Mouse (Mus musculus) kidney, postnatal 0 days (tissue): ENCODE results near the gene Hoxa11. TPM values are rescaled to one million over a fixed set of nuclear protein-coding genes. Genes with fewer than 3 reads are reported as not detected.
A peak's percentile ranks its signal among the peaks of the same experiment; 100 is the strongest.

Source experiments
- ATAC-seq: fragments of 200-750 bp; cut with Nextera tagmentation; replicated peaks from 2 replicates; pipeline ENCODE4 v1.8.0; 2017; ENCODE audit warnings: low read depth, moderate number of reproducible peaks, moderate TSS enrichment, moderate library complexity; ENCODE audit not compliant: low FRiP score
- DNase-seq: peaks from one replicate; pipeline ENCODE4 v3.0.0-alpha.2; 2016; ENCODE audit warnings: low spot score
- H3K27ac ChIP-seq: fragments of 300-500 bp; sonication (generic); 2 replicates; pipeline ENCODE4 v1.5.1; 2014; ENCODE audit warnings: mild to moderate bottlenecking
- H3K27me3 ChIP-seq: fragments of 300-500 bp; sonication (generic); 2 replicates; pipeline ENCODE4 v1.6.1; 2014; ENCODE audit warnings: low read length, mixed read lengths; ENCODE audit not compliant: insufficient read depth
- H3K36me3 ChIP-seq: fragments of 300-500 bp; sonication (generic); 2 replicates; pipeline ENCODE4 v1.6.1; 2014; ENCODE audit warnings: low read length, mixed read lengths; ENCODE audit not compliant: insufficient read depth
- H3K4me1 ChIP-seq: fragments of 300-500 bp; sonication (generic); replicated peaks from 2 replicates; pipeline ENCODE4 v1.6.1; 2014; ENCODE audit warnings: antibody characterized with exemption, low read length, mixed read lengths; ENCODE audit not compliant: insufficient read depth
- H3K4me2 ChIP-seq: fragments of 300-500 bp; sonication (generic); 2 replicates; pipeline ENCODE4 v1.6.1; 2014; ENCODE audit warnings: mild to moderate bottlenecking, low read length, moderate library complexity, mixed read lengths
- H3K4me3 ChIP-seq: fragments of 300-500 bp; sonication (generic); replicated peaks from 2 replicates; pipeline ENCODE4 v1.5.1; 2014; ENCODE audit warnings: low read depth, low read length
- H3K9ac ChIP-seq: fragments of 300-500 bp; sonication (generic); 2 replicates; pipeline ENCODE4 v1.6.1; 2014; ENCODE audit warnings: low read depth, low read length
- H3K9me3 ChIP-seq: fragments of 300-500 bp; sonication (generic); replicated peaks from 2 replicates; pipeline ENCODE4 v1.6.1; 2016; ENCODE audit warnings: low read length, inconsistent platforms, mixed read lengths
- CTCF ChIP-seq: IDR thresholded peaks from 2 replicates; pipeline ENCODE4 v1.5.1; 2016; ENCODE audit warnings: antibody characterized with exemption, low read depth, mild to moderate bottlenecking, moderate library complexity
- WGBS: fragments of 180-500 bp; shearing (Covaris S2); extraction: QIAGEN DNeasy Blood & Tissue Kit; methylation state at CpG from one replicate; pipeline ENCODE4 v1.1.7; 2014; 5-methylcytosine and 5-hydroxymethylcytosine counted together
- polyA plus RNA-seq: library from polyadenylated mRNA; unstranded; fragments of >200 nt; fragmentation: Nextera tagmentation; extraction: Ambion mirVana; gene quantifications from 2 replicates; pipeline ENCODE4 v1.2.1, GENCODE M21; 2015

The Hoxa11 gene
- polyA plus RNA-seq, 1 experiment from 2014 or later: 27.7 TPM

DNA sequence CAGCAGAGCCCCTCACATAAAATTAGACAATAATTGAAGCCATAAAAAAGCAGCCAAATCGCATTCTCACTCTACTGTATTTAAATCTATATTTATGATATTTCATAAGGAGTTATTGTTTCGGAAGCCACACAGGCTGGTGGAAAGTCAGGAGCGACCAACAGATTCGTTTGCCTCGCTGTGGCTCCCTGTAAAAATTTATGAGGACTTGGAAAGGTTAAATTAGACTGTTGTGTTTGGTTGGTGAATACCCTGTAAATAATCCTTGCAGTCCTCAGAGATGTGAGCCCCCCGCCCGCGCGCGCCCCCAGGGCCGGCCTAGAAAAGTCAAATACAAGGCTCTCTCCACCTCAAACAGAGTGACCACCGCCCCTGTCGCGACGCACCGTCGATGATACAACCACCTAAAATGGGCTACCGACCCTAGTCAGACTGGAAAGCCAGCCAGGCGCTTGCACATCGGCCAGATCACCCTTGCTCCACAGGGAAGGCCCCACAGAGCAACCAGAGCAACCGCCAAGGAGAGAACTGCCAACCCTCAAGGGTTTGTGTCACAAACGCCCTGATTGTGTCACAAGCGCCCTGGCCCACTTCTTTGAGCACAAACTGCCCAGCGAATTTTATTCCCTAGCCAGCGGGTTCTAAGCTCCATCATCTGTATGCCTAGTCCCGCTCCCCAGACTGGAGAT, 18.9 kb downstream of the Hoxa11 start:
- Histone ChIP-seq H3K27me3 (no peaks in the 10 kb centered on the region), H3K9me3 (no peaks in the 10 kb centered on the region), H3K4me2 (peak overlapping the region; percentile 89), H3K36me3 (peaks cover 6% of the 10 kb centered on the region; the same call in 1 of the 2 replicates), H3K27ac (peak overlapping the region; percentile 95), H3K4me3 (peak overlapping the region; percentile 85), H3K9ac (peak overlapping the region; percentile 97), H3K4me1 (peaks cover 8% of the 10 kb centered on the region; the same call in 1 of the 2 replicates)
- peak; percentile 91 for DNase-seq
- 4% methylated on average over 26 of the region's 26 CpGs for WGBS
- 0 out of 2 replicates have a peak, but pooled peaks have one; percentile 1 for ATAC-seq
- TF ChIP-seq CTCF: no peak

DNA sequence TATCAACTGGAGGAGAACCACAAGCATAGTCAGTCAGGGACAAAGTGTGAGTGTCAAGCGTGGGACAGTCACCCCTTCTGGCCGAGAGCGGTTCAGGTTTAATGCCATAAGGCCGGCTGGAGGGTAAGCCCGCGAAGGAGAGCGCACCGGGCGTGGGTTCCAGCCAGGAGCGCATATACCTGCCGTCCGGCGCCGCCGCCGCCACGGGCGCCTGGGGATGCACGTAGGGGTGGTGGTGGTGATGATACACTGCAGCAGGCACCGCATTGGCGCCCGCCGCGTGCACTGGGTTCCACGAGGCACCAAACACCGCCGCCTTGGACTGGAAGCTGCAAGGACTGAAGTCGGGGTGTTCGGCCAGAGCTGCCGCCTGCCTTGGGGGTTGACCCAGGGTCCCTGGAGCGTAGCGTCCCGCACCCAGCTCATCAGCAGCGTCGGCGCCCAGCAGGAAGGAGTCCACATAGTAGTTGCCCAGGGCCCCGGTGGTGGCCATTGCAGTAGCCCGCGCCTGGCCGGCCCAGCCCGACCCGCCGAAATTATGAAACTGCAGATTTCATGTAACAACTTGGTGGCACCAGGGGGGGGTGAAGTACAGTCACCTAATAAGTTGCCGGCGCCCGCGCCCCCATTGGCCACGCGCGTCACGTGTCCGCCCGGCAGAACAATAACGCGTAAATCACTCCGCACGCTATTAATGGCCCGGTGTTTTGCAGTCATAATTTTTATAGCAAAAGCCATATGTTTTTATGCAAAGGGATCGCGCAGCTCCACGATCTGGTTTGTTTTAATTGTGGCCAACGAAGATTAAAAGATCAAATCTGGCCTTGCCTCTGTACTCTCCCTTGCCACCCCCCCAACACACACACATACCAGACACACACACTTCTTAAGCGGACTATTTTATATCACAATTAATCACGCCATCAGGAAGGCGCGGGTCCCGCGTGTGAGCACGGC, 19.7 kb downstream of the Hoxa11 start:
- H3K4me3 ChIP-seq: peak overlapping the region; percentile 85
- peak; percentile 31 for ATAC-seq
- H3K9me3 ChIP-seq: no peaks in the 10 kb centered on the region
- peak; percentile 97 for DNase-seq
- no peaks in the 10 kb centered on the region for H3K27me3 ChIP-seq
- no peak; the same call in 1 of the 2 replicates for TF ChIP-seq CTCF
- peak overlapping the region; percentile 95 for H3K27ac ChIP-seq
- WGBS: under 1% methylated on average over 69 of the region's 69 CpGs
- H3K9ac ChIP-seq: peak overlapping the region; percentile 97
- H3K4me2 ChIP-seq: peak overlapping the region; percentile 89
- peaks cover 8% of the 10 kb centered on the region; the same call in 1 of the 2 replicates for H3K4me1 ChIP-seq
- peaks cover 6% of the 10 kb centered on the region; the same call in 1 of the 2 replicates for H3K36me3 ChIP-seq

GRCm38 (mm10) chr6:52224895-52225611, 20.6 kb downstream of the Hoxa11 start:
- Histone ChIP-seq H3K4me3 (peak overlapping the region; percentile 85), H3K9ac (peak overlapping the region; percentile 97), H3K27me3 (no peaks in the 10 kb centered on the region), H3K27ac (peak overlapping the region; percentile 95), H3K9me3 (no peaks in the 10 kb centered on the region), H3K4me2 (peak overlapping the region; percentile 89), H3K36me3 (peaks cover 6% of the 10 kb centered on the region; the same call in 1 of the 2 replicates), H3K4me1 (peaks cover 12% of the 10 kb centered on the region)
- no peak for TF ChIP-seq CTCF
- WGBS: under 1% methylated on average over 36 of the region's 36 CpGs
- ATAC-seq (no peak), DNase-seq (no peak)

- peak overlapping the region; percentile 89 for H3K4me2 ChIP-seq
- 0 out of 2 replicates have a peak, but pooled peaks cover 6% of the 10 kb centered on the region for H3K36me3 ChIP-seq
- WGBS: under 1% methylated on average over 23 of the region's 24 CpGs
- no peak for DNase-seq
- no peaks in the 10 kb centered on the region for H3K9me3 ChIP-seq
- no peak for TF ChIP-seq CTCF
- peak overlapping the region; percentile 97 for H3K9ac ChIP-seq
- H3K27me3 ChIP-seq: no peaks in the 10 kb centered on the region
- peak overlapping the region; percentile 95 for H3K27ac ChIP-seq
- peak overlapping the region; percentile 85 for H3K4me3 ChIP-seq
- no peak for ATAC-seq
- H3K4me1 ChIP-seq: peaks cover 21% of the 10 kb centered on the region
These were observed 21.5 kb downstream of the Hoxa11 start for GRCm38 (mm10) chr6:52223939-52224760.

DNA sequence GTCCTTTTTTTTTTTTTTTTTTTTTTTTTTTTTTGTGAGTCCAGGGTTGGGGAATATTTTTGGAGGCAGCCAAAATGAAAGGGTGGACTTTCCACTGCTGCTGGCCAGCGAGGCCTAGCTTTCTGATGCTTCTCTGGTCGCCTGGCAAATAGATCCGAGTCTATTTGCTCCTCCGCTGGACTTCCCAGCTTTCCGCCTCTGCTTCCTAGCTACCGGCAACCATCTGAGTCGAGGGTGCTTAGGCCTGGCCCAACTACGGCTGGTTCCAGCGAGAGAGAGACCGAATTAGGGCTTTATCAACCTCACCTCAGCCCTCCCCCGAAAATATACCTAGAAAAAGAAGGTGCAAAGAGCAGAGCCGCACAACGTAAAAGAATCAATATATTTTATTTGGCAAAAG, 22.9 kb downstream of the Hoxa11 start:
- Histone ChIP-seq H3K4me1 (peaks cover 27% of the 10 kb centered on the region), H3K9me3 (no peaks in the 10 kb centered on the region), H3K36me3 (0 out of 2 replicates have a peak, but pooled peaks cover 6% of the 10 kb centered on the region), H3K4me2 (peak overlapping the region; percentile 89), H3K9ac (peak overlapping the region; percentile 97), H3K27me3 (no peaks in the 10 kb centered on the region), H3K27ac (peak overlapping the region; percentile 96), H3K4me3 (peak overlapping the region; percentile 85)
- no peak for ATAC-seq
- no peak for TF ChIP-seq CTCF
- 5% methylated on average over 13 of the region's 13 CpGs for WGBS
- DNase-seq: no peak
